Mouse (Mus musculus): ENCODE data around the gene Scrt2. TPM values are rescaled to one million over a fixed set of nuclear protein-coding genes. Genes with fewer than 3 reads are reported as not detected.
A peak's percentile ranks its signal among the peaks of the same experiment; 100 is the strongest.

The Scrt2 gene
- polyA plus RNA-seq, 1 experiment = not detected

GRCm38 (mm10) chr2:152105318-152106224, 24.2 kb downstream of the Scrt2 start, which contains the start of gene Srxn1:
TSS of gene Srxn1 (plus strand) at chr2:152105516.
- TF ChIP-seq POLR2A (IDR thresholded peaks at IDR 0.05; ENCODE audit: borderline replicate concordance, low read depth, low read length) = peak; percentile 88; the same call in 1 of the 2 replicates
- TF ChIP-seq CTCF (IDR thresholded peaks at IDR 0.05; ENCODE audit: low read depth, low read length) = no peak
- H3K27ac ChIP-seq (ENCODE audit: insufficient read depth, low read depth, low read length) = peak within 1 kb of the TSS; percentile 85
- H3K4me1 ChIP-seq (ENCODE audit: control insufficient read depth, insufficient read depth, low read length) = peaks cover 15% of the 10 kb centered on the region
- peak within 1 kb of the TSS; percentile 82 for H3K4me3 ChIP-seq (ENCODE audit: insufficient read depth, low read length)

DNA sequence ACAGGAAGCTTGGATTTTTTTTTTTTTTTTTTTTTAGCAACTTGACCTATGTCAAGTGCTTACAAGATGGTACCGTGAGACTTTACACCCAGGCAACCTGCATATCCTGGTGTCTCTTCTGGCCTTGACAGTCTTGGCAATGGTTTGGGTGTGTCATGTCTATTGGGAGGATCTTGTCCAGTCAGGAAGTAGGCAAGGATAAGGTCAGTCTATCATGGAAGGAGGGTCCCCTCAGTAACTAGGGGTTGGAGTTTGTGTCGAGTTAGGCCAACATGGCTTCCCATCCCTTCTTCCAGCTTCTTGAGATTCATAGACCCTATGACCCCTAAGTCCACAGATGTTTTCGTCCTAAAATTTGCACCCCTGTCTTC, 24.9 kb downstream of the Scrt2 start:
- Histone ChIP-seq H3K4me3 (ENCODE audit: insufficient read depth, low read length) (peak overlapping the region; percentile 82), H3K4me1 (ENCODE audit: control insufficient read depth, insufficient read depth, low read length) (peaks cover 15% of the 10 kb centered on the region), H3K27ac (ENCODE audit: insufficient read depth, low read depth, low read length) (no peak overlapping the region)
- TF ChIP-seq POLR2A (IDR thresholded peaks at IDR 0.05; ENCODE audit: borderline replicate concordance, low read depth, low read length) (no peak), CTCF (IDR thresholded peaks at IDR 0.05; ENCODE audit: low read depth, low read length) (no peak)

DNA sequence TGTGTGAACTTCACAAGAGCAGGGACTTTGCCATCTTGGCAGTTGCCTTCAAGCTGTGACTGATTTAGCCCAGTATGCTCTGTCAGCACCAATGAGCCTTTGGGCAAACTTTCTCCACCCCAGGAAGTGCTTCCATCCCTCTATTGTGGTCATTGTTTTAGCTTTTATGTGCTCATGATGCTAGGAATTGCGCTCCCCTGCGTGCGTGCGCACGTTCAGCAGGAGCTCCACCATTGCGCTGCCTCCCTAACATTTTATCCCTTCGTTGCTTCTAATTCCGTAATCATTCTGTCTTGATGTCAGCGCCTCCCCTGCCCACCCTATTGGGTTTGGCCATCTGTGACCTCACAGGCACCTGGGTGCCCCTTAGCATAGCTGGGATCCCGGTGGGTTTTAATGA, 25.3 kb downstream of the Scrt2 start:
- H3K4me3 ChIP-seq (ENCODE audit: insufficient read depth, low read length) = peak overlapping the region; percentile 82
- H3K27ac ChIP-seq (ENCODE audit: insufficient read depth, low read depth, low read length) = no peak overlapping the region
- TF ChIP-seq POLR2A (IDR thresholded peaks at IDR 0.05; ENCODE audit: borderline replicate concordance, low read depth, low read length) = no peak
- TF ChIP-seq CTCF (IDR thresholded peaks at IDR 0.05; ENCODE audit: low read depth, low read length) = no peak
- H3K4me1 ChIP-seq (ENCODE audit: control insufficient read depth, insufficient read depth, low read length) = peaks cover 15% of the 10 kb centered on the region

- Histone ChIP-seq H3K4me3 (ENCODE audit: insufficient read depth, low read length) (no peak overlapping the region), H3K27ac (ENCODE audit: insufficient read depth, low read depth, low read length) (no peak overlapping the region), H3K4me1 (ENCODE audit: control insufficient read depth, insufficient read depth, low read length) (peaks cover 15% of the 10 kb centered on the region)
- no peak for TF ChIP-seq POLR2A (IDR thresholded peaks at IDR 0.05; ENCODE audit: borderline replicate concordance, low read depth, low read length)
- TF ChIP-seq CTCF (IDR thresholded peaks at IDR 0.05; ENCODE audit: low read depth, low read length) = no peak
These were observed 27.4 kb downstream of the Scrt2 start for GRCm38 (mm10) chr2:152108702-152109101.

DNA sequence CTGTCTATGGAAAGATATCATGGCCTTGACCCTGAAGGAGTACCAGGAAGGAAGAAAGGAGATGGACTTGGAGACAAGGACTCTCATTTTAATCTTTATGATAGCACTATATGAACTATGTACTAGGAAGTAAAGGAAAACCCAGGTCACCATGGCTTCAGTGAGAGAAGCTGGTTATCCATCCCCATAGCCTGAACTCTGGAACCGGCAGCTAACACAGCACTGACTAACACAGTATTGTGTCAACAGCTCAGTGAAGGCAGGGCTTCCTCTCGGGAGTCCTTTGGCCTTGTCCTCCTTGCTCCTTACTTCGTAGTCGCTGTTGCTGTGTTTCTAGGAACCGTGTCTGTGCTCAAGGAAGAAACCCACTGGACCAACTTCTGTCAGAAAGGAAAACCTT, 28.1 kb downstream of the Scrt2 start:
- no peak overlapping the region for H3K4me3 ChIP-seq (ENCODE audit: insufficient read depth, low read length)
- no peak overlapping the region for H3K27ac ChIP-seq (ENCODE audit: insufficient read depth, low read depth, low read length)
- H3K4me1 ChIP-seq (ENCODE audit: control insufficient read depth, insufficient read depth, low read length) = peaks cover 15% of the 10 kb centered on the region
- TF ChIP-seq CTCF (IDR thresholded peaks at IDR 0.05; ENCODE audit: low read depth, low read length) (no peak), POLR2A (IDR thresholded peaks at IDR 0.05; ENCODE audit: borderline replicate concordance, low read depth, low read length) (no peak)

DNA sequence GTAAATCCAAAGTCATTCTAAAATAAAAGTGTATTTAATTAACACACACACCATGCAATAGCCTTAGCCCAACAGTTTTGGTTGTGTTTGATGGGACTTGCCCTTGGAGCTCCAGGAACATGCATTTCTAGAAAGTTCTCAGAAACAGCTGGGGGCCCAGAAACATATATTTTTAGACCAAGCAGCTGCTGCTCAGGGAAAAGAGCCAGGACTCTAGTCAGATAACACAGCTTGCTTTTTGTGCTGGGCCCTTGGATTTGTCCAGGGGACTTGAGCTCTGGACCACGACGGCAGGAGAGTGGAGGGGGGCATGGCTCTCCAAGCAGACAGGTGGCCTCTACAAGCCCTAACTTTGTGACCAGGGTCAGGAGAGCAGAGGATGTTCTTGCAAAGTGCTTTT, 30.0 kb downstream of the Scrt2 start:
- Histone ChIP-seq H3K4me1 (ENCODE audit: control insufficient read depth, insufficient read depth, low read length) (peaks cover 13% of the 10 kb centered on the region), H3K4me3 (ENCODE audit: insufficient read depth, low read length) (no peak overlapping the region), H3K27ac (ENCODE audit: insufficient read depth, low read depth, low read length) (no peak overlapping the region)
- TF ChIP-seq CTCF (IDR thresholded peaks at IDR 0.05; ENCODE audit: low read depth, low read length) (no peak), POLR2A (IDR thresholded peaks at IDR 0.05; ENCODE audit: borderline replicate concordance, low read depth, low read length) (no peak)

GRCm38 (mm10) chr2:152111920-152112319, 30.6 kb downstream of the Scrt2 start:
- Histone ChIP-seq H3K4me3 (ENCODE audit: insufficient read depth, low read length) (no peak overlapping the region), H3K4me1 (ENCODE audit: control insufficient read depth, insufficient read depth, low read length) (peaks cover 7% of the 10 kb centered on the region), H3K27ac (ENCODE audit: insufficient read depth, low read depth, low read length) (no peak overlapping the region)
- TF ChIP-seq POLR2A (IDR thresholded peaks at IDR 0.05; ENCODE audit: borderline replicate concordance, low read depth, low read length) (no peak), CTCF (IDR thresholded peaks at IDR 0.05; ENCODE audit: low read depth, low read length) (peak; percentile 89)

DNA sequence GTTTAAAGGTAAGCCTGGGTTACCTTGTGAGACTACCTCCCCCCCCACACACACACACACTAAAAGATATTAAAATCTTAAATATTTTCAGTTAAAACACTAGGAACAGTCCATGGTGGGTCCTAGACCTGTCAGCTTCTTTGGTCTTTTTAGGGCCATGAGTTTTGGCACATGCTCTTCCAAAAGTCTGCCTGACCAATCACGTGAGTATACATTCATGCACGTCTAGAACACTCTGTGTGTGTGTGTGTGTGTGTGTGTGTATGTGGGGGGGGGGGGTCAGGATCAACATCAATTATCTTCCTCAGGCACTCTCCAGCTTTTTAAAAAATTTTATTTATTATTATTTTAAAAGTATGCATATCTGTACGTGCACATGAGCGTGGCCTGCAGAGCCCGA, 31.2 kb downstream of the Scrt2 start:
- no peak overlapping the region for H3K4me3 ChIP-seq (ENCODE audit: insufficient read depth, low read length)
- TF ChIP-seq CTCF (IDR thresholded peaks at IDR 0.05; ENCODE audit: low read depth, low read length) (no peak), POLR2A (IDR thresholded peaks at IDR 0.05; ENCODE audit: borderline replicate concordance, low read depth, low read length) (no peak)
- H3K4me1 ChIP-seq (ENCODE audit: control insufficient read depth, insufficient read depth, low read length) = 0 out of 2 replicates have a peak, but pooled peaks cover 6% of the 10 kb centered on the region
- H3K27ac ChIP-seq (ENCODE audit: insufficient read depth, low read depth, low read length) = no peak overlapping the region

DNA sequence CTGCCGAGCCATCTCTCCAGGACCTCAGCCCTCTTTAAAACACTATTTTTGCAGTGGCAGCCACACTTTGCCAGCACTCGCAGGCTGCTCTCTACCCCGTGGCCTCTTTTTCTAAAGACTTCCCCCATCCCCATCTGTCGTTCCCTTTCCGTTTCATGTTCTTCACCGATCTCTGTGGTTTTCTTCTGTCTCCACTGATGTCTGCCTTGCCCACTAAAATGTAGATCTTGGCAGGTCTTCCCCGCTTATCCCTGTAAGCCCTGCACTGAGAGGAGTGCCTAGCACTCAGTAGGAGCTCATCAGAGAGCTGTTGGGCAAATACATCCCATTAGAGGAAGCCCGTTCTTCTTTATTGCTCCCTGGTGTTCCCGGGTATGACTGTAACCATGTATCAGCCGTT, 31.6 kb downstream of the Scrt2 start:
- no peak for TF ChIP-seq POLR2A (IDR thresholded peaks at IDR 0.05; ENCODE audit: borderline replicate concordance, low read depth, low read length)
- TF ChIP-seq CTCF (IDR thresholded peaks at IDR 0.05; ENCODE audit: low read depth, low read length) = no peak
- Histone ChIP-seq H3K4me3 (ENCODE audit: insufficient read depth, low read length) (no peak overlapping the region), H3K27ac (ENCODE audit: insufficient read depth, low read depth, low read length) (no peak overlapping the region), H3K4me1 (ENCODE audit: control insufficient read depth, insufficient read depth, low read length) (0 out of 2 replicates have a peak, but pooled peaks cover 6% of the 10 kb centered on the region)

Data from bone marrow macrophage, adult 2 months (primary cell).